Comparison of ENCODE assay signal across 14 mouse cellular contexts in genomic region chr4:88344468-88344867, GRCm38 (mm10).
DNase-seq lines count a peak whose midpoint lies in the region.
"Had no signal": no experiment of that assay in that cellular context is flagged by ENCODE, and none has a peak within 500 bp of the region (broad histone marks: within the 10 kb centered on the region; RNA-seq: fewer than 3 reads in every experiment).

No protein-coding gene starts in this region.

- DNase-seq in heart, adult 11 months = peak; percentile 60
- no peak for DNase-seq in heart, adult 18-20 months
- DNase-seq in frontal cortex, postnatal 36 days (ENCODE audit: low spot score in 2 of 2) = peak; percentile 31 to 53
- peak; percentile 56 to 61 for DNase-seq in left cerebral cortex, postnatal 25 days (ENCODE audit: low spot score in 2 of 2)
- DNase-seq in right cerebral cortex, adult 2 months (ENCODE audit: low spot score in 2 of 2) = peak; percentile 41 to 65
- DNase-seq in heart, adult 8-10 months (ENCODE audit: low spot score) = no peak
- DNase-seq in kidney, postnatal 14 days = no peak
- DNase-seq in yolk sac, embryonic 10.5 days (ENCODE audit: low spot score) = no peak
- DNase-seq: adrenal gland, adult 8-10 months; B cell, adult 2 months; gastrocnemius, postnatal 14 days; heart, postnatal 14 days; kidney, postnatal 10 days; lung, postnatal 36 days had no signal

- intact Hi-C loops in left cerebral cortex, postnatal 25 days (cut with DNase I) = no loop called here

Comparison
In these comparisons a context has a peak if more than half of its experiments do, and no peak if none do; other contexts are left out.
1. DNase-seq: peak in heart, adult 11 months (single experiment), frontal cortex, postnatal 36 days (2 of 2), left cerebral cortex, postnatal 25 days (2 of 2) and right cerebral cortex, adult 2 months (2 of 2); none in heart, adult 18-20 months (0 of 2), heart, adult 8-10 months (single experiment), kidney, postnatal 14 days (single experiment) and yolk sac, embryonic 10.5 days (single experiment).